39 mouse cellular contexts compared by ENCODE assay signal in genomic region chr17:37056957-37057356, GRCm38 (mm10). TPM values are rescaled to one million over a fixed set of nuclear protein-coding genes. Genes with fewer than 3 reads are reported as not detected.
DNase-seq lines count a peak whose midpoint lies in the region; ATAC-seq and TF ChIP-seq lines count a peak whose summit lies in the region.
"Had no signal": no experiment of that assay in that cellular context is flagged by ENCODE, and none has a peak within 500 bp of the region (broad histone marks: within the 10 kb centered on the region; RNA-seq: fewer than 3 reads in every experiment).

No protein-coding gene starts in this region.

- peaks cover 6% of the 10 kb centered on the region for H3K4me1 ChIP-seq in hindbrain, embryonic 16.5 days (ENCODE audit: control insufficient read depth, insufficient read depth, low read depth, low read length)
- no peaks in the 10 kb centered on the region for H3K4me1 ChIP-seq in hindbrain, postnatal 0 days (ENCODE audit: insufficient read depth, low read length)
- peaks cover 19% of the 10 kb centered on the region for H3K4me1 ChIP-seq in midbrain, embryonic 16.5 days (ENCODE audit: control insufficient read depth, insufficient read depth, low read length)
- peaks cover 6% of the 10 kb centered on the region; the same call in 1 of the 2 replicates for H3K4me1 ChIP-seq in midbrain, embryonic 10.5 days
- H3K4me1 ChIP-seq: kidney, embryonic 15.5 days; limb, embryonic 15.5 days; liver, embryonic 13.5 days; stomach, embryonic 15.5 days had no signal

- no peaks in the 10 kb centered on the region for H3K27me3 ChIP-seq in hindbrain, embryonic 16.5 days (replicated peaks; ENCODE audit: control insufficient read depth, insufficient read depth, low read length)
- no peaks in the 10 kb centered on the region for H3K27me3 ChIP-seq in hindbrain, postnatal 0 days (ENCODE audit: insufficient read depth, low read length)
- H3K27me3 ChIP-seq in midbrain, embryonic 16.5 days (ENCODE audit: control insufficient read depth, insufficient read depth, low read depth, low read length): no peaks in the 10 kb centered on the region
- H3K27me3 ChIP-seq in midbrain, embryonic 10.5 days (ENCODE audit: low read depth, poor library complexity, severe bottlenecking): no peaks in the 10 kb centered on the region
- H3K27me3 ChIP-seq: heart, embryonic 13.5 days; kidney, embryonic 15.5 days; limb, embryonic 15.5 days; megakaryocyte, embryonic 14.5 days; neural tube, embryonic 13.5 days; stomach, embryonic 15.5 days had no signal

- WGBS in hindbrain, embryonic 16.5 days: 58% methylated on average over 6 of the region's 6 CpGs
- 54% methylated on average over 6 of the region's 6 CpGs for WGBS in hindbrain, postnatal 0 days
- 63% methylated on average over 6 of the region's 6 CpGs for WGBS in midbrain, embryonic 16.5 days
- WGBS in midbrain, embryonic 10.5 days: 86% methylated on average over 6 of the region's 6 CpGs

- H3K4me2 ChIP-seq in hindbrain, embryonic 16.5 days (ENCODE audit: low read length): no peak overlapping the region
- H3K4me2 ChIP-seq in hindbrain, postnatal 0 days (ENCODE audit: low read depth, low read length): no peak overlapping the region
- no peak overlapping the region for H3K4me2 ChIP-seq in midbrain, embryonic 16.5 days (ENCODE audit: low read length)
- H3K4me2 ChIP-seq: heart, embryonic 13.5 days; hindbrain, embryonic 14.5 days; kidney, embryonic 15.5 days; limb, embryonic 15.5 days; liver, embryonic 13.5 days; neural tube, embryonic 13.5 days; stomach, embryonic 15.5 days had no signal

- ATAC-seq in hindbrain, embryonic 16.5 days: peak; percentile 17; the same call in 1 of the 2 replicates
- no peak for ATAC-seq in hindbrain, postnatal 0 days
- ATAC-seq in midbrain, embryonic 16.5 days: 0 out of 2 replicates have a peak, but pooled peaks have one; percentile 26
- ATAC-seq: activated CD4-positive, CD25-positive, alpha-beta regulatory T cell, adult 4 months; lung, postnatal 0 days had no signal

- H3K9me3 ChIP-seq in hindbrain, embryonic 16.5 days (ENCODE audit: control insufficient read depth, low read length): no peaks in the 10 kb centered on the region
- no peaks in the 10 kb centered on the region for H3K9me3 ChIP-seq in hindbrain, postnatal 0 days (ENCODE audit: low read length)
- H3K9me3 ChIP-seq in midbrain, embryonic 16.5 days (replicated peaks; ENCODE audit: control insufficient read depth, low read length, poor library complexity, severe bottlenecking): no peaks in the 10 kb centered on the region
- no peaks in the 10 kb centered on the region for H3K9me3 ChIP-seq in midbrain, embryonic 10.5 days (replicated peaks)
- H3K9me3 ChIP-seq: heart, embryonic 13.5 days; kidney, embryonic 15.5 days; limb, embryonic 10.5 days; limb, embryonic 15.5 days; liver, embryonic 13.5 days; megakaryocyte, embryonic 14.5 days; neural tube, embryonic 13.5 days; stomach, embryonic 15.5 days had no signal

- H3K36me3 ChIP-seq in hindbrain, embryonic 16.5 days (ENCODE audit: control insufficient read depth, insufficient read depth, low read length): peaks cover 24% of the 10 kb centered on the region
- H3K36me3 ChIP-seq in hindbrain, postnatal 0 days (ENCODE audit: insufficient read depth, low read length): peaks cover 62% of the 10 kb centered on the region; the same call in 1 of the 2 replicates
- H3K36me3 ChIP-seq in midbrain, embryonic 16.5 days (ENCODE audit: control insufficient read depth, insufficient read depth, low read length): peaks cover 36% of the 10 kb centered on the region
- H3K36me3 ChIP-seq in midbrain, embryonic 10.5 days: peaks cover 89% of the 10 kb centered on the region
- H3K36me3 ChIP-seq: liver, embryonic 13.5 days had no signal

- no peak overlapping the region for H3K27ac ChIP-seq in hindbrain, embryonic 16.5 days (ENCODE audit: low read depth, low read length)
- H3K27ac ChIP-seq in hindbrain, postnatal 0 days: no peak overlapping the region
- no peak overlapping the region for H3K27ac ChIP-seq in midbrain, embryonic 16.5 days (ENCODE audit: low read length)
- no peak overlapping the region for H3K27ac ChIP-seq in midbrain, embryonic 10.5 days (replicated peaks)
- H3K27ac ChIP-seq: heart, embryonic 13.5 days; hindbrain, embryonic 14.5 days; kidney, embryonic 15.5 days; limb, embryonic 10.5 days; limb, embryonic 15.5 days; liver, embryonic 13.5 days; neural tube, embryonic 13.5 days; stomach, embryonic 15.5 days had no signal

- H3K9ac ChIP-seq in hindbrain, embryonic 16.5 days (ENCODE audit: low read depth, low read length): no peak overlapping the region
- H3K9ac ChIP-seq in hindbrain, postnatal 0 days (replicated peaks; ENCODE audit: low read length): no peak overlapping the region
- no peak overlapping the region for H3K9ac ChIP-seq in midbrain, embryonic 16.5 days (ENCODE audit: low read depth, low read length)
- H3K9ac ChIP-seq: heart, embryonic 13.5 days; hindbrain, embryonic 14.5 days; kidney, embryonic 15.5 days; limb, embryonic 15.5 days; liver, embryonic 13.5 days; neural tube, embryonic 13.5 days; stomach, embryonic 15.5 days had no signal

- DNase-seq in hindbrain, postnatal 0 days (ENCODE audit: low spot score): no peak
- DNase-seq in midbrain, embryonic 10.5 days (ENCODE audit: low spot score): no peak
- DNase-seq in brain, embryonic 14.5 days (ENCODE audit: low read depth): peak; percentile 69
- no peak for DNase-seq in ovary, postnatal 14 days (ENCODE audit: low spot score)
- no peak for DNase-seq in frontal cortex, postnatal 14 days (ENCODE audit: low spot score in 2 of 2)
- DNase-seq: adrenal gland, adult 2 months; adrenal gland, postnatal 36 days; cerebellum, adult 11 months; cerebellum, adult 9-10 months; cerebellum, postnatal 36 days; gastrocnemius, postnatal 10 days; heart, postnatal 10 days; kidney, adult 18-20 months; kidney, postnatal 25 days; liver, embryonic 13.5 days; lung, adult 18-20 months; lung, postnatal 4 days; right cerebral cortex, postnatal 14 days; thymus, adult 2 months; thymus, postnatal 36 days had no signal

- no peak overlapping the region for H3K4me3 ChIP-seq in hindbrain, embryonic 16.5 days (ENCODE audit: low read length)
- H3K4me3 ChIP-seq in hindbrain, postnatal 0 days (ENCODE audit: low read length): no peak overlapping the region
- no peak overlapping the region for H3K4me3 ChIP-seq in midbrain, embryonic 16.5 days (ENCODE audit: low read depth, low read length)
- no peak overlapping the region for H3K4me3 ChIP-seq in midbrain, embryonic 10.5 days
- H3K4me3 ChIP-seq: heart, embryonic 13.5 days; kidney, embryonic 15.5 days; limb, embryonic 10.5 days; limb, embryonic 15.5 days; liver, embryonic 13.5 days; megakaryocyte, embryonic 14.5 days; neural tube, embryonic 13.5 days; stomach, embryonic 15.5 days had no signal

- no peak for TF ChIP-seq CTCF in hindbrain, postnatal 0 days (IDR thresholded peaks at IDR 0.05; ENCODE audit: low read depth)
- no peak for TF ChIP-seq CTCF in brain, embryonic 14.5 days (IDR thresholded peaks at IDR 0.05; ENCODE audit: borderline replicate concordance, extremely low read depth, insufficient read depth, insufficient read length)

- TF ChIP-seq POLR2A in brain, embryonic 14.5 days (IDR thresholded peaks at IDR 0.05; ENCODE audit: borderline replicate concordance, extremely low read depth, insufficient read depth, insufficient read length, poor library complexity, severe bottlenecking): no peak

RNA-seq across cellular contexts. Expression of gene Gabbr1, which starts 11.2 kb away (rescaled TPM):
- 82.9 and 85.5 TPM in 2 replicates for polyA plus RNA-seq in hindbrain, embryonic 16.5 days (2015; fragmentation: Nextera tagmentation; extraction: Ambion mirVana)
- 519 and 527 TPM in 2 replicates for total RNA-seq in hindbrain, postnatal 0 days (2014; rRNA removed)
- 93.4 and 98.3 TPM in 2 replicates for polyA plus RNA-seq in hindbrain, postnatal 0 days (2015; fragmentation: Nextera tagmentation; extraction: Ambion mirVana)
- 81.7 and 94.9 TPM in 2 replicates for polyA plus RNA-seq in midbrain, embryonic 16.5 days (2015; fragmentation: Nextera tagmentation; extraction: Ambion mirVana)
- 7.9 and 12.2 TPM in 2 replicates for polyA plus RNA-seq in midbrain, embryonic 10.5 days (2016; fragmentation: Nextera tagmentation; extraction: Ambion mirVana)
- polyA plus RNA-seq in brain, embryonic 14.5 days (2012; rRNA removed): 238 and 282 TPM in 2 replicates

RNA-seq across cellular contexts. Expression of gene Olfr90, which starts 31.3 kb away (rescaled TPM):
- polyA plus RNA-seq in hindbrain, embryonic 16.5 days (2015; fragmentation: Nextera tagmentation; extraction: Ambion mirVana): 0.09 TPM in 1 of 2 replicates, not detected in the other
- total RNA-seq in hindbrain, postnatal 0 days (2014; rRNA removed): not detected in 2 replicates
- not detected in 2 replicates for polyA plus RNA-seq in hindbrain, postnatal 0 days (2015; fragmentation: Nextera tagmentation; extraction: Ambion mirVana)
- not detected in 2 replicates for polyA plus RNA-seq in midbrain, embryonic 16.5 days (2015; fragmentation: Nextera tagmentation; extraction: Ambion mirVana)
- polyA plus RNA-seq in midbrain, embryonic 10.5 days (2016; fragmentation: Nextera tagmentation; extraction: Ambion mirVana): 0.17 TPM in 1 of 2 replicates, not detected in the other
- not detected in 2 replicates for polyA plus RNA-seq in brain, embryonic 14.5 days (2012; rRNA removed)
- total RNA-seq: adrenal gland, adult 2 months; adrenal gland, postnatal 36 days; gastrocnemius, postnatal 10 days; heart, adult 8-10 months; heart, postnatal 10 days; hematopoietic stem cell, adult 5-6 weeks; layer of hippocampus, adult 8-10 months; left cerebral cortex, postnatal 10 days had no signal
- polyA plus RNA-seq: adrenal gland, adult 2 months; embryonic facial prominence, embryonic 11.5 days; gonadal fat pad, adult 2 months; heart, embryonic 13.5 days; hindbrain, embryonic 14.5 days; intestine, embryonic 14.5 days; limb, embryonic 15.5 days; liver, embryonic 13.5 days; lung, postnatal 0 days; neural tube, embryonic 13.5 days; stomach, embryonic 15.5 days; thymus, adult 2 months had no signal

RNA-seq across cellular contexts. Expression of gene Mog, which starts 33.8 kb away (rescaled TPM):
- 1.6 and 1.9 TPM in 2 replicates for polyA plus RNA-seq in hindbrain, embryonic 16.5 days (2015; fragmentation: Nextera tagmentation; extraction: Ambion mirVana)
- 0.52 TPM in 1 of 2 replicates, not detected in the other for total RNA-seq in hindbrain, postnatal 0 days (2014; rRNA removed)
- 1.5 and 1.7 TPM in 2 replicates for polyA plus RNA-seq in hindbrain, postnatal 0 days (2015; fragmentation: Nextera tagmentation; extraction: Ambion mirVana)
- 2.0 and 3.2 TPM in 2 replicates for polyA plus RNA-seq in midbrain, embryonic 16.5 days (2015; fragmentation: Nextera tagmentation; extraction: Ambion mirVana)
- 0.10 and 0.15 TPM in 2 replicates for polyA plus RNA-seq in midbrain, embryonic 10.5 days (2016; fragmentation: Nextera tagmentation; extraction: Ambion mirVana)
- polyA plus RNA-seq in brain, embryonic 14.5 days (2012; rRNA removed): not detected in 2 replicates
- total RNA-seq: adrenal gland, adult 2 months; adrenal gland, postnatal 36 days; gastrocnemius, postnatal 10 days; heart, adult 8-10 months; heart, postnatal 10 days; hematopoietic stem cell, adult 5-6 weeks had no signal
- polyA plus RNA-seq: activated CD4-positive, CD25-positive, alpha-beta regulatory T cell, adult 4 months; adrenal gland, adult 2 months; gonadal fat pad, adult 2 months; heart, embryonic 13.5 days; limb, embryonic 15.5 days; liver, embryonic 13.5 days; thymus, adult 2 months had no signal

RNA-seq across cellular contexts. Expression of gene Olfr91, which starts 41.1 kb away (rescaled TPM):
- polyA plus RNA-seq in hindbrain, embryonic 16.5 days (2015; fragmentation: Nextera tagmentation; extraction: Ambion mirVana): not detected in 2 replicates
- total RNA-seq in hindbrain, postnatal 0 days (2014; rRNA removed): not detected in 2 replicates
- 0.06 TPM in 1 of 2 replicates, not detected in the other for polyA plus RNA-seq in hindbrain, postnatal 0 days (2015; fragmentation: Nextera tagmentation; extraction: Ambion mirVana)
- polyA plus RNA-seq in midbrain, embryonic 16.5 days (2015; fragmentation: Nextera tagmentation; extraction: Ambion mirVana): not detected in 2 replicates
- not detected in 2 replicates for polyA plus RNA-seq in midbrain, embryonic 10.5 days (2016; fragmentation: Nextera tagmentation; extraction: Ambion mirVana)
- not detected in 2 replicates for polyA plus RNA-seq in brain, embryonic 14.5 days (2012; rRNA removed)
- total RNA-seq: adrenal gland, adult 2 months; adrenal gland, postnatal 36 days; gastrocnemius, postnatal 10 days; heart, adult 8-10 months; heart, postnatal 10 days; hematopoietic stem cell, adult 5-6 weeks; layer of hippocampus, adult 8-10 months; left cerebral cortex, postnatal 10 days had no signal
- polyA plus RNA-seq: activated CD4-positive, CD25-positive, alpha-beta regulatory T cell, adult 4 months; adrenal gland, adult 2 months; embryonic facial prominence, embryonic 11.5 days; gonadal fat pad, adult 2 months; heart, embryonic 13.5 days; hindbrain, embryonic 14.5 days; intestine, embryonic 14.5 days; kidney, embryonic 15.5 days; limb, embryonic 10.5 days; limb, embryonic 15.5 days; liver, embryonic 13.5 days; lung, postnatal 0 days; neural tube, embryonic 13.5 days; stomach, embryonic 15.5 days; thymus, adult 2 months had no signal

RNA-seq across cellular contexts. Expression of gene Zfp57, which starts 56.0 kb away (rescaled TPM):
- polyA plus RNA-seq in hindbrain, embryonic 16.5 days (2015; fragmentation: Nextera tagmentation; extraction: Ambion mirVana): 206 and 224 TPM in 2 replicates
- 118 and 137 TPM in 2 replicates for total RNA-seq in hindbrain, postnatal 0 days (2014; rRNA removed)
- 118 and 129 TPM in 2 replicates for polyA plus RNA-seq in hindbrain, postnatal 0 days (2015; fragmentation: Nextera tagmentation; extraction: Ambion mirVana)
- polyA plus RNA-seq in midbrain, embryonic 16.5 days (2015; fragmentation: Nextera tagmentation; extraction: Ambion mirVana): 280 and 312 TPM in 2 replicates
- 61.6 and 87.8 TPM in 2 replicates for polyA plus RNA-seq in midbrain, embryonic 10.5 days (2016; fragmentation: Nextera tagmentation; extraction: Ambion mirVana)
- polyA plus RNA-seq in brain, embryonic 14.5 days (2012; rRNA removed): 352 and 386 TPM in 2 replicates
- polyA plus RNA-seq: activated CD4-positive, CD25-positive, alpha-beta regulatory T cell, adult 4 months had no signal
